Mouse (Mus musculus): ENCODE results near the gene Trem1. TPM values are rescaled to one million over a fixed set of nuclear protein-coding genes. Genes with fewer than 3 reads are reported as not detected.

The Trem1 gene
- polyA plus RNA-seq, 1 experiment = 0.33 TPM

GRCm38 (mm10) chr17:48235773-48236370 lies 3.3 kb downstream of the Trem1 start:
- H3K27ac ChIP-seq (ENCODE audit: insufficient read depth, low read length) = no peak overlapping the region
- H3K4me1 ChIP-seq (ENCODE audit: control insufficient read depth, insufficient read depth, low read length) = no peaks in the 10 kb centered on the region
- no peak overlapping the region for H3K4me3 ChIP-seq (ENCODE audit: insufficient read depth, low read length)
- TF ChIP-seq POLR2A (IDR thresholded peaks at IDR 0.05; ENCODE audit: low read depth, low read length) (no peak), CTCF (IDR thresholded peaks at IDR 0.05; ENCODE audit: borderline replicate concordance, insufficient read depth, low read length) (no peak)

DNA sequence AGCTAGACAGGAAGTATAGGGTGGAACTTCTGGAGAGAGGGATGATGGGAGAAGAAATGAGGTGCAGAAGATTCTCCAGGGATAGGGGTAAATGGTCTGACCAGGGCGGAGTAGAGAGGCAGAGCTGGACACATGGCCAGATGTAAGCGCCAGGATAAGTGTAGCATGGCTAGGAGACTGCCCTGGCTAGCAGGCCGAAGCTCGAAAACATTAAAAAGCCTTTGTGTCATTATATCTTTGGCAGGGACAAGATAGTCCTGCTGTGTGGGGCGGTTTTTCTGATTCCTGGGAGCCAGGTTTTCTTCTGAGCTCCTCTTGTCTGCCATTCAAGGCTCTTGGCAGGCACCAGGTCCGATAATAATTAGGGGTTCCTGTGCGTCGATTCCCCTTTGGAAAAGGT lies 5.1 kb downstream of the Trem1 start:
- Histone ChIP-seq H3K27ac (ENCODE audit: insufficient read depth, low read length) (no peak overlapping the region), H3K4me1 (ENCODE audit: control insufficient read depth, insufficient read depth, low read length) (no peaks in the 10 kb centered on the region), H3K4me3 (ENCODE audit: insufficient read depth, low read length) (no peak overlapping the region)
- TF ChIP-seq POLR2A (IDR thresholded peaks at IDR 0.05; ENCODE audit: low read depth, low read length) (no peak), CTCF (IDR thresholded peaks at IDR 0.05; ENCODE audit: borderline replicate concordance, insufficient read depth, low read length) (no peak)

- Histone ChIP-seq H3K4me1 (ENCODE audit: control insufficient read depth, insufficient read depth, low read length) (no peaks in the 10 kb centered on the region), H3K27ac (ENCODE audit: insufficient read depth, low read length) (no peak within 1 kb of the TSS), H3K4me3 (ENCODE audit: insufficient read depth, low read length) (no peak within 1 kb of the TSS)
- TF ChIP-seq CTCF (IDR thresholded peaks at IDR 0.05; ENCODE audit: borderline replicate concordance, insufficient read depth, low read length) (no peak), POLR2A (IDR thresholded peaks at IDR 0.05; ENCODE audit: low read depth, low read length) (no peak)
These were observed 14.8 kb downstream of the Trem1 start, which contains the start of gene Trem3 for GRCm38 (mm10) chr17:48247221-48247928. Trem3 (plus strand) TSS chr17:48247777.

DNA sequence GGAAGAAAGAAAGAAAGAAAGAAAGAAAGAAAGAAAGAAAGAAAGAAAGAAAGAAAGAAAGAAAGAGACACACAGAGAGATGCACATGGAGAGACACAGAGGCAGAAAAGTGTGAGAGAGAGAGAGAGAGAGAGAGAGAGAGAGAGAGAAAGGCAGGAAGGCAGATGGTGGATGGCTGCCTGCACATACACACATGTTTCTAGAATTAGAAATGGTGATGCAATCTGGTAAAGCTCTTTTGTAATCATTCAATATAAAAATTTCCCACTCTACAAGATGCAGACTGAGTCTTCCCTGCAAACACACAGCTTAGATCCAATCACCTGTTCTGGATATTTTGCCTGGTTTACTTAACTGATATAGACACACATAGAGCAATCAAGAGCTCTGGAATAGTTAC lies 16.5 kb downstream of the Trem1 start:
- TF ChIP-seq CTCF (IDR thresholded peaks at IDR 0.05; ENCODE audit: borderline replicate concordance, insufficient read depth, low read length) (no peak), POLR2A (IDR thresholded peaks at IDR 0.05; ENCODE audit: low read depth, low read length) (no peak)
- H3K27ac ChIP-seq (ENCODE audit: insufficient read depth, low read length) = no peak overlapping the region
- H3K4me3 ChIP-seq (ENCODE audit: insufficient read depth, low read length) = no peak overlapping the region
- no peaks in the 10 kb centered on the region for H3K4me1 ChIP-seq (ENCODE audit: control insufficient read depth, insufficient read depth, low read length)

DNA sequence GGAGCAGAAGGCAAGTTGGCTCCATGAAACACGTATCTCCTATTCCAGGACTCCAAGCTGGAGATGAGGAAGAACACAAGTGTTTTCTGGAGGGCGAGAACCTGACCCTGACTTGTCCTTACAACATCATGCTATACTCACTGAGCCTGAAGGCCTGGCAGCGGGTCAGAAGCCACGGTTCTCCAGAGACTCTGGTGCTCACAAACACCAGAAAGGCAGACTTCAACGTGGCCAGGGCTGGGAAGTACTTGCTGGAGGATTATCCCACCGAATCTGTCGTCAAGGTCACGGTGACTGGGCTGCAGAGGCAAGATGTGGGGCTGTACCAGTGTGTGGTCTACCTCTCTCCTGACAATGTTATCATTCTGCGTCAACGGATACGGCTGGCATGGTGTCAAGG lies 16.9 kb downstream of the Trem1 start:
- TF ChIP-seq POLR2A (IDR thresholded peaks at IDR 0.05; ENCODE audit: low read depth, low read length) (no peak), CTCF (IDR thresholded peaks at IDR 0.05; ENCODE audit: borderline replicate concordance, insufficient read depth, low read length) (no peak)
- Histone ChIP-seq H3K4me1 (ENCODE audit: control insufficient read depth, insufficient read depth, low read length) (no peaks in the 10 kb centered on the region), H3K4me3 (ENCODE audit: insufficient read depth, low read length) (no peak overlapping the region), H3K27ac (ENCODE audit: insufficient read depth, low read length) (no peak overlapping the region)

GRCm38 (mm10) chr17:48250631-48251030 lies 18.1 kb downstream of the Trem1 start:
- H3K27ac ChIP-seq (ENCODE audit: insufficient read depth, low read length) = no peak overlapping the region
- H3K4me1 ChIP-seq (ENCODE audit: control insufficient read depth, insufficient read depth, low read length) = no peaks in the 10 kb centered on the region
- TF ChIP-seq CTCF (IDR thresholded peaks at IDR 0.05; ENCODE audit: borderline replicate concordance, insufficient read depth, low read length) = no peak
- TF ChIP-seq POLR2A (IDR thresholded peaks at IDR 0.05; ENCODE audit: low read depth, low read length) = no peak
- H3K4me3 ChIP-seq (ENCODE audit: insufficient read depth, low read length) = no peak overlapping the region

- TF ChIP-seq POLR2A (IDR thresholded peaks at IDR 0.05; ENCODE audit: low read depth, low read length) = no peak
- H3K27ac ChIP-seq (ENCODE audit: insufficient read depth, low read length) = no peak overlapping the region
- H3K4me3 ChIP-seq (ENCODE audit: insufficient read depth, low read length) = no peak overlapping the region
- no peaks in the 10 kb centered on the region for H3K4me1 ChIP-seq (ENCODE audit: control insufficient read depth, insufficient read depth, low read length)
These were observed 24.0 kb downstream of the Trem1 start for GRCm38 (mm10) chr17:48256575-48256974.

DNA sequence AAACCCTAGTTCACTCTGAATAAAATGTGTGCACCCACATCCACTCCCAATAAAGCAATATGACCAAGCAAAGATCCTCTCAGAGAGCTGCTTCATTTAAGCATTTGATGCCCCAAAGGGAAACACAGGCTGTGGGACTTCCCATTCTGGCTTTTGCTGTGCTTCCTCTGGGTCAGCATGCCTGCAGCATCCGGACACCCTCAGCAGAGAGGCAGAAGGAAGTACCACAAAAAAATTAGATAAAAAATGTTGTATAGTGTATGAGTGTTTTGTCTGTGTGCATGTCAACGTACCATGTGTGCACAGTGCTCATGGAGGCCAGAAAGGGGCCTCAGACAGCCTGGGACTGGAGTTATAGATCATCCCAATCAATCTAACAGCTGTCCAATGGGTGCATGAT lies 29.3 kb downstream of the Trem1 start:
- no peak overlapping the region for H3K27ac ChIP-seq (ENCODE audit: insufficient read depth, low read length)
- H3K4me1 ChIP-seq (ENCODE audit: control insufficient read depth, insufficient read depth, low read length) = no peaks in the 10 kb centered on the region
- TF ChIP-seq POLR2A (IDR thresholded peaks at IDR 0.05; ENCODE audit: low read depth, low read length) (no peak), CTCF (IDR thresholded peaks at IDR 0.05; ENCODE audit: borderline replicate concordance, insufficient read depth, low read length) (no peak)
- H3K4me3 ChIP-seq (ENCODE audit: insufficient read depth, low read length) = no peak overlapping the region

DNA sequence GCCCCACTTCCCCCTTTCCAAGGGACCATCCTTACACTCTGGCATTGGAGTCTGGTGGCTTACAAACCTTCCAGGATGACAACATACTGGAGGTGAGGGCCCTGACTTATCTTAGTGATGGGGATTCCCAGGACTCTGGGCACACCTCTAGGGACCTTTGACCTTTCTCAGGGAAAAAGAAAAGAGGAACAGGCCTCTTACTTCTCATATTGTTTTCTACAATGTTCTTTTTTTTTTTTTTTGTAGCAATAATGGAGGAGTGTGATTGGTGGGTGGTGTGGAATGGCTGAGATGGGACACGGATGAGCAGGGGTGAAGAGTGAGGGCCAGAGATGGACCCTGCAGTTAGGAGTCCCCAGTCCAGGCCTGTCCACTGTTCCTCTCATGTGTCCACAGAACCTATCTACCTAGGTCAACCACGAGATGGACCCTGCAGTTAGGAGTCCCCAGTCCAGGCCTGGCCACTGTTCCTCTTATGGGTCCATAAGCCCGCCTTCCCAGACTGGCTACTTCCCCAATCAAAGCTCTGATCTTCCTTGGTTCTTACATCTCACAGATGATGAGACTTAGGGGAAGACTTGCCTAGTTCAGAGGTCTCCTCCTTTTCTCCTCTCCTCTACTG lies 31.3 kb downstream of the Trem1 start, which contains the start of gene Treml4:
TSS of gene Treml4 (plus strand) at position 555 of the 622 bp plus-strand sequence.
- TF ChIP-seq POLR2A (IDR thresholded peaks at IDR 0.05; ENCODE audit: low read depth, low read length) = no peak
- no peak for TF ChIP-seq CTCF (IDR thresholded peaks at IDR 0.05; ENCODE audit: borderline replicate concordance, insufficient read depth, low read length)
- H3K4me1 ChIP-seq (ENCODE audit: control insufficient read depth, insufficient read depth, low read length) = no peaks in the 10 kb centered on the region
- H3K27ac ChIP-seq (ENCODE audit: insufficient read depth, low read length) = no peak within 1 kb of the TSS
- no peak within 1 kb of the TSS for H3K4me3 ChIP-seq (ENCODE audit: insufficient read depth, low read length)

GRCm38 (mm10) chr17:48264662-48265061 lies 32.1 kb downstream of the Trem1 start:
- H3K4me1 ChIP-seq (ENCODE audit: control insufficient read depth, insufficient read depth, low read length) = no peaks in the 10 kb centered on the region
- H3K4me3 ChIP-seq (ENCODE audit: insufficient read depth, low read length) = no peak overlapping the region
- TF ChIP-seq CTCF (IDR thresholded peaks at IDR 0.05; ENCODE audit: borderline replicate concordance, insufficient read depth, low read length) (no peak), POLR2A (IDR thresholded peaks at IDR 0.05; ENCODE audit: low read depth, low read length) (no peak)
- no peak overlapping the region for H3K27ac ChIP-seq (ENCODE audit: insufficient read depth, low read length)

Measured in embryonic fibroblast, embryonic 13.5 days (primary cell).